Mouse (Mus musculus): ENCODE results near the gene Cpm.
"Not testable (repeated sequence)": the region's sequence is repeated elsewhere in the genome, so short reads cannot be mapped to it uniquely, and the experiment has no call there.

The Cpm gene

GRCm38 (mm10) chr10:117732184-117732583, 102.9 kb downstream of the Cpm start:
- CTCF ChIA-PET, result interaction anchor here (0.5 to 0.7 kb wide), 2 partner anchors 41 to 169 kb away, joined by 3 to 4 read pairs; no protein-coding TSS in a partner anchor

DNA sequence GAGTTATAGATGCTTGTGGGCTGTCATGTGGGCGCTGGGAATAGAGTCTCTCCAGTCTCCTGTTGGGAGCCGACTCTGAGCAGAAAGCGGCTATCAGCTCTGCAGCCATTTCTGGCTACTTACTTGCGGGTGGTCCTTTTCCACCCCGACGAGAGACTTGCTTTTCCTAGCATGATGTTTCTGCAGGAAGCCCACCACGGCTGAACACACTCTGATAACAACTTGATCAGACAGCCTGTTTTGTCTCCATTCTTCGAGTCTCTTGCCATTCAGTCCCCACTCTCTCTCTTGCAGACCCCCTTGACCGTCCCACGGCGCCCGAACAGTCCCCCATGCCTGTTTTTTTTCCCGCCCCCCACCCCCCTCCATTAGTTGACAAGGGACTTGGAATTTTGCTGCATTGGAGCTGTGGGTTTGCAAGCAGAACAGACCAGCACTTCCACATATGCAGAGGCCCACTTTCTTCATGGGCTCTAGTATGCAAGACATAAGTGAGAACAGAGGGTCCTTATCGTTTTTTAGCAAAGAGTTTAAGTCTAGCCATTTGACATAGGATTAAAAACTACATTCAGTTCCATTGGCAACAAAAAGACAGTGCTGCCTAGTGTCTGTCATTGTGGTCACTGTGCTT, 103.8 kb downstream of the Cpm start:
- CTCF ChIA-PET, result no interaction called here

DNA sequence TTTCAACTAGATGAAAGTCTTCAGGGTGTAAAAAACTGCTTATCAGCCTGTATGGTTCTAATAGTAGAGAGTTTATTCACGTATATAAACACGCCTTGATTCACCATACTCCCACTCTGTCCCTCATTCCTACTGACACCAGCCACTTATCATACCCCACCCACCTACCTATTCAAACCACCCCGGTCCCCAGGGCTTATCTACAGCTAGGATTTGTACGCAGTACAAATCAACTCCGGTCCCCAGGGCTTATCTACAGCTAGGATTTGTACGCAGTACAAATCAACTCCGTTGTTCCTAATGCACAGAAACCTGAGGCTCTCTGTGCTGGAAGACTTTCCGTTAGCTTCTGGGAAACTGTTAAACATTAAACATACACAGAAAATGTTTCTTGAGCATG, 104.3 kb downstream of the Cpm start:
- CTCF ChIA-PET, result not testable (repeated sequence)

GRCm38 (mm10) chr10:117734104-117734852, 105.0 kb downstream of the Cpm start:
- CTCF ChIA-PET, result not testable (repeated sequence)

GRCm38 (mm10) chr10:117735396-117735795, 106.1 kb downstream of the Cpm start:
- CTCF ChIA-PET, result not testable (repeated sequence)

DNA sequence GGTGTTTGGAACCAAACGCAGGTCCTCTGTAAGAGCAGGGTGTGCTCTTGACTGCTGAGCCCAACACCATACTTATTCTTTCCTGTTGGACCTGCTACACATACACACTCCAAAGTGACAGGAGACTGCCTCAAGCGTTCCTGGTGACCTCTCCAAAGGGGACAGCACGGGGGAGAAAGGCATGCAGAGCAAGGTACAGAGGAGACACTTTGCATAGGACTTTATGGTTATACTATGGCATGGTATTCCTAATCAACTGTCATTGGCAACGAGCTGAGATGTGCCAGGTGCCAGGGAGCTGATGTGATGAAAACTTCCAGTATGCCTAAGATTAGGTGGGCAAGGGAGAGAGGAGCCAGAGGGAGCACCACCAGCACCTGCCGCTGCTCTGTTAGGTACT, 107.3 kb downstream of the Cpm start:
- CTCF ChIA-PET, result no interaction called here
